Mouse (Mus musculus): ENCODE data around the gene Zfr2.
"Not testable (repeated sequence)": the region's sequence is repeated elsewhere in the genome, so short reads cannot be mapped to it uniquely, and the experiment has no call there.

Zfr2 gene

DNA sequence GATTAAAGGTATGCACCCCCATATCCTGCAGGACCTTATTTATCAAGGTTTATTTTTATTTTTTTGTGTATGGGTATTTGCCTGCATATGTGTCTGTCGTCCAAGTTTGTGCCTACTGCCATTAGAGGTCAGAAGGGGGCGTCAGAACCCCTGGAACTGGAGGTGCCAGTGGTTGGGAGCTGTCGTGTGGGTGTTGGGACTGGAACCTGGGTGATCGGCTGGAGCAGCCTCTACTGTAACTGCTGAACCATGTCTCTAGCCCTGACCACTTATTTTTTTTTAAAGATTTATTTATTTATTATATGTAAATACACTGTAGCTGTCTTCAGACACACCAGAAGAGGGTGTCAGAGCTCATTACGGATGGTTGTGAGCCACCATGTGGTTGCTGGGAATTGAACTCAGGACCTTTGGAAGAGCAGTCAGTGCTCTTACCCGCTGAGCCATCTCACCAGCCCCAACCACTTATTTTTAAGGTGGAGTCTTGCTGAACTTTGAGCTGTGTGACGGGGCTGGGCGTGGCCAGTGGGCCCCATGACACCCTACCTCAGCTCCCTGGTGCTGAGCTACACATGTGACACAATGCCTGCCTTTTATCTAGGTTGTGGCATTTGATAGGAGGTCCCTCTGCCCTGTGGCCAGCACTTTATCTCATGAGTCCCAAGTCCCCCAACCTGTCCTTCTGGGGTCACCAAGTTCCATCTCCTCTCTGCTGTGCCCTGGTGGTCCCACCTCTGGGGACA lies 29.8 kb upstream of the Zfr2 start:
- no peak for DNase-seq (ENCODE audit: low spot score)

GRCm38 (mm10) chr10:81204137-81204536 lies 28.8 kb upstream of the Zfr2 start:
- DNase-seq (ENCODE audit: low spot score) = no peak

DNA sequence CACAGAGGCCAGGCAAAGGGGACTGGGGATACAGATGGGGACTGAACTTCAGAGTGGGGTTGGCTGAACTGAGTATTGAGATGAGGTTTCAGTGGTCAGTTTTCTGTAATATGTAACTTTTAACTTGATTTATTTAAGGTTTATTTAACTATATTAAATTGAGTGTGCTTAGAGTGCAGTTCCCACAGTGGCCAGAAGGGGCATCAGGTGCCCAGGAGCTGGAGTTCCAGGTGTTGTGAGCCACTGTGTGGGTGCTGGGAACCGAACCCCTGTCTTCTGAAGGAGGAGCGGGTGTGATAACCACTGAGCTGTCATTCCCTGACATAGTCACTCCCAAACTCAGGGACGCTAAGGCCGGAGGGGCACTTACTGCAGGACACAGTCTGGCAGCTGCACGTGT lies 22.8 kb upstream of the Zfr2 start:
- DNase-seq (ENCODE audit: low spot score) = no peak

GRCm38 (mm10) chr10:81216260-81216659 lies 16.7 kb upstream of the Zfr2 start:
- DNase-seq (ENCODE audit: low spot score) = no peak

- DNase-seq (ENCODE audit: low spot score) = no peak
These were observed 16.1 kb upstream of the Zfr2 start for GRCm38 (mm10) chr10:81216810-81217209.

GRCm38 (mm10) chr10:81217267-81217666 lies 15.7 kb upstream of the Zfr2 start:
- not testable (repeated sequence) for DNase-seq (ENCODE audit: low spot score)

GRCm38 (mm10) chr10:81217964-81218363 lies 15.0 kb upstream of the Zfr2 start:
- DNase-seq (ENCODE audit: low spot score) = peak; percentile 58

DNA sequence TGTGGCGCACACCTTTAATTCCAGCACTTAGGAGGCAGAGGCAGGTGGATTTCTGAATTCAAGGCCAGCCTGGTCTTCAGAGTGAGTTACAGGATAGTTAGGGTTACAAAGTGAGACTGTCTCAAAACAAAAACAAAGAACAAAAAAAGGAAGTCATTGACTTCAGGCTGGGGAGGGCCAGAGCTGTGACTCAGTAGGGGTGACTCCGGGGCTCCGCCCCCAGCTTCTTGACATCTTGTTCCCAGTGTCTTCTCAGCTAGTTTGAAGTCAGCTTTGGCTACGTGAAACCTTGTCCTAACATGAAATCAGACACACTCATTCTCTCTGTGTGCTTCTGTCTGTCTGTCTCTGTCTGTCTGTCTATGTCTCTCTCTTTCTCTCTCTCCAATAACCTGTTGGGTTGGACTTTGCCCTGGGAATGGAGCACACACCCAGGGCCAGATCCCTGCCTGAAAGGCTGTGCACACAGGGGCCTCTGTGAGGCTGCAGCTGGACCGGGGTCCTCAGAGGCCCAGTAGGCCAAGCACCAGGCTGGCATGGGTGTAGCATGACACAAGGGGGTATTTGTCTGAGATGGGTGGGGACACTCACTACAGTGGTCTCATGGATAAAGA lies 11.4 kb upstream of the Zfr2 start:
- DNase-seq (ENCODE audit: low spot score) = no peak

DNA sequence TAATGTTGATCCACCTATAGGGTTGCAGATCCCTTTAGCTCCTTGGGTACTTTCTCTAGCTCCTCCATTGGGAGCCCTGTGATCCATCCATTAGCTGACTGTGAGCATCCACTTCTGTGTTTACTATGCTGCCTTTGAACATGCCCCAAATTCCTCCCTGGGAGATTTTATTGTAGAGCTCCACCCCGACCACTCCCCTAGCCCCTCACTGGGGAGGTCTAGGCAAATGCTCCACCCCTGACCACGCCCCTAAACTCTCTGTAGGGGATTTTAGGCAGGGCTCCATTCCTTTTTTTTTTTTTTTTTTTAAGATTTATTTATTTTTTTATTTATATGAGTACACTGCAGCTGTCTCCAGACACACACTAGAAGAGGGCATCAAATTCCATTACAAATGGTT lies 9.2 kb upstream of the Zfr2 start:
- not testable (repeated sequence) for DNase-seq (ENCODE audit: low spot score)

DNA sequence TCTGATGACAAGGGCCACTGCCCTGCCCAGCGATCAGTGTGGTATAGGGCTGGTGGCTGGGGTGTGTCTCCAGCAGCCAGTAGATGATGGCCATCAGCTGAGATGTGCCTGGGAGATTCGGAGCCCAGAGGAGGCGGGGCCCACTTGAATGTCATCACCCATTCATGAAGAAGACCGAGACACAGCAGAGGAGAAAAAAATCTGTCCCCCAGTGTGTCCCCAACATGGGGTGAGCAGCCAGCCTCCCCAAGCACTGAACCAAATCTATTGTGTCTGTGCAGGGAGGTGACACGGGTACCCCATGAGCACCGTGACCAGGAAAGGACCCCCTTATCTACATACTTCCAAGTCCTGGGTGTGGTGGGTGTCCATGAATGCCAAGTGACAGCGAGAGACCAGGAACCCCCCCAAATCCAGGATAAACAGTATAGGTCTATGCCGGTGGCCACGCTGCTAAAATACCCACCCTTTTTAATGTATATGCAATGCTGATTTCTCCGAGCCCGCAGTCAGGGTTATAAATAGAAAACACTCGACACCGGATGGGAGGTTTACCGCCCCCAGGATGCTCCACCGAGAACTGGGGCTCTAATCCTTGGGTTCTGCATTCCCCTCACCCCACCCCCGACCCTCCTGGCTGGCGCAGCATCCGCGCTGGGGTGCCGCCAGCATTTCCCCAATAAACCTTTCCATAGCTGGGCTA lies 3.1 kb upstream of the Zfr2 start:
- DNase-seq (ENCODE audit: low spot score) = peak; percentile 50

- peak; percentile 90 for DNase-seq (ENCODE audit: low spot score)
These were observed 2.3 kb upstream of the Zfr2 start, which contains the start of gene Atcay for GRCm38 (mm10) chr10:81230438-81231332. TSS of gene Atcay (minus strand) at chr10:81230833.

DNA sequence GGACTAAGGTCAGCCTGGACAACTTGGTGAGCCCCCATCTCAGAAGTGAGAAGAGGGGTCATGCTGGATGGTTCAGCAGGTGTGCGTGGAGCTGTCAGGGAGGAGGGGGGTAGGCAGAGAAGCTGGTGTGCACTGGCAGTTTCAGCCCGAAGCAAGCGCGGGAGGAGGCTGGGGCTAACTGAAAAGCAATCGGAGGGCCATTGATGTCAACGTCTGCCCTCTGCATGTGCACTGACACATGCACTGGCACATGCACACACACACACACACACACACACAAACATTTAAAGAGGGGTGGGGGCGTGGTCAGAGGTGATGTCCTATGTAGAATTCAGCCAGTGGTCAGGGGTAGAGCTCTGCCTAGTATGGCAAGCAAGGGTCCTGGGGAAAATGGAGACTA lies 1.5 kb upstream of the Zfr2 start:
- DNase-seq (ENCODE audit: low spot score) = no peak

GRCm38 (mm10) chr10:81233226-81233585 lies 251 bp downstream of the Zfr2 start:
- no peak for DNase-seq (ENCODE audit: low spot score)

GRCm38 (mm10) chr10:81234206-81234605 lies 1.3 kb downstream of the Zfr2 start:
- peak; percentile 61 for DNase-seq (ENCODE audit: low spot score)

GRCm38 (mm10) chr10:81236471-81237268 lies 3.7 kb downstream of the Zfr2 start:
- no peak for DNase-seq (ENCODE audit: low spot score)

GRCm38 (mm10) chr10:81238618-81239017 lies 5.7 kb downstream of the Zfr2 start:
- DNase-seq (ENCODE audit: low spot score) = no peak

GRCm38 (mm10) chr10:81240876-81241275 lies 7.9 kb downstream of the Zfr2 start:
- DNase-seq (ENCODE audit: low spot score) = peak; percentile 27

- no peak for DNase-seq (ENCODE audit: low spot score)
These were observed 9.1 kb downstream of the Zfr2 start for GRCm38 (mm10) chr10:81242021-81242420.

DNA sequence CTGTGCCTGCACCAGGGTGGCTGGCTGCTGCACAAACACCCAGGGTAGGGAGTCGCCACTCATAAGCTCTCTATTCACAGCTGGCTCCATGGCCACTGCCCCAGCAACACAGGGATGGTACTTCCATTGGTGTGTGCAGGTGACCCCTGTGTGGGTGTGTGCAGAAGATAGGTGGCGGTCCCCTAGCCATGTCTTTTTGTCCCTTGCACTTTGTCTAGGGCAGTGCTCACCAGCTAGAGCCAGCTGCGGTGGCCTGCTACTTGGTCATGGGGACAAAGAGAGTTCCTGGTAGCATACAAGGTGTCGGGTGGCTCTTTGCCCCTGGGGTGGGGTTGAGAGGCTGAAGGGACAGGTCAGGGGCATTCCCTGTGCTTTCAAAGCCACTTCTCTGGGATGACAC lies 11.2 kb downstream of the Zfr2 start:
- DNase-seq (ENCODE audit: low spot score) = no peak

GRCm38 (mm10) chr10:81244595-81244994 lies 11.6 kb downstream of the Zfr2 start:
- DNase-seq (ENCODE audit: low spot score) = peak; percentile 45

- DNase-seq (ENCODE audit: low spot score) = no peak
These were observed 12.2 kb downstream of the Zfr2 start for GRCm38 (mm10) chr10:81245166-81245565.
